Mouse (Mus musculus) heart, embryonic 15.5 days (tissue): Measurements from ENCODE around the gene Galnt7. TPM values are rescaled to one million over a fixed set of nuclear protein-coding genes. Genes with fewer than 3 reads are reported as not detected.

Experiments
- ATAC-seq: fragments of 200-750 bp; cut with Nextera tagmentation; replicated peaks from 2 replicates; pipeline ENCODE4 v1.8.0; 2017; ENCODE audit warnings: low read depth, moderate TSS enrichment; ENCODE audit not compliant: insufficient number of reproducible peaks, insufficient read depth, low FRiP score
- H3K27ac ChIP-seq: fragments of 300-500 bp; sonication (generic); 2 replicates; pipeline ENCODE4 v1.5.1; 2015; ENCODE audit warnings: mild to moderate bottlenecking, inconsistent platforms
- H3K27me3 ChIP-seq: fragments of 300-500 bp; sonication (generic); 2 replicates; pipeline ENCODE4 v1.6.1; 2015; ENCODE audit warnings: inconsistent platforms
- H3K36me3 ChIP-seq: fragments of 300-500 bp; sonication (generic); 2 replicates; pipeline ENCODE4 v1.6.1; 2015; ENCODE audit warnings: mild to moderate bottlenecking, inconsistent platforms
- H3K4me1 ChIP-seq: fragments of 300-500 bp; sonication (generic); replicated peaks from 2 replicates; pipeline ENCODE4 v1.6.1; 2015; ENCODE audit warnings: inconsistent platforms
- H3K4me2 ChIP-seq: fragments of 300-500 bp; sonication (generic); 2 replicates; pipeline ENCODE4 v1.6.1; 2015; ENCODE audit warnings: inconsistent platforms, mild to moderate bottlenecking, moderate library complexity
- H3K4me3 ChIP-seq: fragments of 300-500 bp; sonication (generic); 2 replicates; pipeline ENCODE4 v1.5.1; 2015; ENCODE audit warnings: mild to moderate bottlenecking, inconsistent platforms
- H3K9ac ChIP-seq: fragments of 300-500 bp; sonication (generic); 2 replicates; pipeline ENCODE4 v1.6.1; 2015; ENCODE audit warnings: mild to moderate bottlenecking, inconsistent platforms
- H3K9me3 ChIP-seq: fragments of 300-500 bp; sonication (generic); replicated peaks from 2 replicates; pipeline ENCODE4 v1.6.1; 2016; ENCODE audit warnings: inconsistent platforms
- WGBS: fragments of 180-500 bp; shearing (Covaris S2); methylation state at CpG from one replicate; pipeline ENCODE4 v1.1.7; 2015; ENCODE audit warnings: mixed read lengths; 5-methylcytosine and 5-hydroxymethylcytosine counted together
- polyA plus RNA-seq: library from polyadenylated mRNA; unstranded; fragments of >200 nt; fragmentation: Nextera tagmentation; extraction: Ambion mirVana; gene quantifications from 2 replicates; pipeline ENCODE4 v1.2.1, GENCODE M21; 2015

Gene Galnt7
- polyA plus RNA-seq, 1 experiment from 2014 or later: 5.2 TPM

DNA sequence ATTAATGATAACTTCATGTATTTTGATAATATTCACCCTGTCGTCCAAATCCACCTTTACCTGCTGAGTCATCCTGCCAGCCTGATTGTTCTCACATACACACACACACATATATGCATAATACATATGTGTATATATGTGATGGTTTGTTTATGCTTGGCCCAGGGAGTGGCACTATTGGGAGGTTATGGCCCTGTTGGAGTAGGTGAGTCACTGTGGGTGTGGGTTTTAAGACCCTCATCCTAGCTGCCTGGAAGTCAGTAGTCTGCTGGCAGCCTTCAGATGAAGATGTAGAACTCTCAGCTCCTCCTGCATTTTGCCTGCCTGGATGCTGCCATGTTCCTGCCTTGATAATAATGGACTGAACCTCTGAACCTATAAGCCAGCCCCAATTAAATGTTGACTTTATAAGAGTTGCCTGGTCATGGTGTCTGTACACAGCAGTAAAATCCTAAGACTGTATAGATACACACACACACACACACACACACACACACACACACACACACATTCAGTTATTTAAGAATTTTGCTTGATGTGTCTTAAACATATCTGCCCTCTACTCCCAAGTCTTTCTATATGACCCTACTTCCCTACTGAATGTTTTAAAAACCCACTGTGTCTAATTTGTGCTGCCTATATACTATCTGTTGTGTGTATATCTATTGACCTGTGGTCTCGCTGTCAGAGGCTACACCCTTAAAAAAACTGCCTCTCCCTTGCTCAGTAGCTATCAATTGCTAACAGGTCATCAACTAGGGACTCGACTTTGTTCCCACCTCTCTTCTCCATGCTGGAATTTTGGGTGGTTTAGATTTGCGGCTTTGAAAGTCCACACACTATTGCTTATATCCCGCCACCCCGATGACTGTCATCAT is 23.8 kb downstream of the Galnt7 start:
- WGBS: 81% methylated on average over 6 of the region's 6 CpGs
- Histone ChIP-seq H3K9me3 (no peaks in the 10 kb centered on the region), H3K4me2 (no peak overlapping the region), H3K36me3 (no peaks in the 10 kb centered on the region), H3K4me1 (0 out of 2 replicates have a peak, but pooled peaks cover 3% of the 10 kb centered on the region), H3K27ac (no peak overlapping the region), H3K27me3 (no peaks in the 10 kb centered on the region), H3K9ac (no peak overlapping the region), H3K4me3 (no peak overlapping the region)
- ATAC-seq: no peak

DNA sequence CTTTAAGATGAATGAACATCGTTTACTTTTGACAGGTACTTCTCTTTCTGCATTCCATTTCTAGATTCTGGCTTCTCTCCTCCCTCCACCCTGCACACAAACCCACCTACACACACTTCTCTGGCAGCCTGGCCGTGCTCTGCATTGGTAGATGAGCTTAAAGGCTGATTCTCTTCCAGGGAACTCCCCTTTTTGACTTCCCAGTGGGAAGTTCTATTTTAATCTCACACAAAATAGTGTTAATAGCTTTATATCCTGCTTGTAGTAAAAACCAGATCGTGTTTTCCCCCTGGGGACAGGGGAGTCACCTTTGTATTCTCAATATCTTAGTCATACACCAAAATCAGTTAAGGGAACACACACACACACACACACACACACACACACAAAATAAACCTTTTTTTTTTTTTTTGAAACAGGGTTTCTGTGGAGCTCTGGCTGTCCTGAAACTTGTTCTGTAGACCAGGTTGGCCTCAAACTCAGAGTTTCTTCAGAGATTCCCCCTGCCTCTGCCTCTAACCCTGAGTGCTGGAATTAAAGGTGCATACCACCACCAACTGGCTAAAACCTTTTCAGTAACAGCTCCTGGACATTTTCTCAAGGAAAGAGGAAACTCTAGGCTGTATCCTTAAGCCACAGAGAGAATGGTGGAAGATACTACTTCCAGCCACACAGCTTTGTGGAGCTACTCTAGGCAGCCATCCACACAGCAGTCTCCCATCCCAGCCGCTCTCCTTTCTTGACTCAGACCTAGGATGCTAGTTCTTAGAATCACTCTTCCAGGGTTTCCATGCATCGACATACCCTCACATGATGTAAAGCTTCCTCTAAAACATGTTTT is 24.7 kb downstream of the Galnt7 start:
- Histone ChIP-seq H3K9ac (no peak overlapping the region), H3K4me2 (no peak overlapping the region), H3K27me3 (no peaks in the 10 kb centered on the region), H3K36me3 (no peaks in the 10 kb centered on the region), H3K4me3 (no peak overlapping the region), H3K27ac (no peak overlapping the region), H3K4me1 (0 out of 2 replicates have a peak, but pooled peaks cover 3% of the 10 kb centered on the region), H3K9me3 (no peaks in the 10 kb centered on the region)
- WGBS: 59% methylated on average over 5 of the region's 5 CpGs
- no peak for ATAC-seq

DNA sequence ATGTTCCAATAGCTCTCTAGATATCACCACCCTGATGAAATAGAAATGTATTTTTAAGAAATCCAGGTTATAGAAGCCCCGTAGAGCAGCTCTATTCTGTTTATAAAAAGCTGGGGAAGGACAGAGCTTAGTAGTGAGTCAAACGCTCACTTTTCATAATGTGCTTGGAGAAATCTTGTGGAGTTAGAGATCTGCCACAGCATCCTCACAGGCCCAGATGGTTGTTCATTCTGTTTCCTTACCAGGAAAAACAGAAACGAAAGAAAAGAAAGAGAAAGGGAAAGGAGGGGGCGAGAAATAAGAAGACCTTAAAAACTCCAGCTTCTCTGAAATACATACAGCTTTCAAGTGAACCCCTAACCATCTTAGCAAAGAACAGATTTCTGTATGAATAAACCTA is 28.9 kb downstream of the Galnt7 start:
- H3K4me2 ChIP-seq: no peak overlapping the region
- no peaks in the 10 kb centered on the region for H3K27me3 ChIP-seq

DNA sequence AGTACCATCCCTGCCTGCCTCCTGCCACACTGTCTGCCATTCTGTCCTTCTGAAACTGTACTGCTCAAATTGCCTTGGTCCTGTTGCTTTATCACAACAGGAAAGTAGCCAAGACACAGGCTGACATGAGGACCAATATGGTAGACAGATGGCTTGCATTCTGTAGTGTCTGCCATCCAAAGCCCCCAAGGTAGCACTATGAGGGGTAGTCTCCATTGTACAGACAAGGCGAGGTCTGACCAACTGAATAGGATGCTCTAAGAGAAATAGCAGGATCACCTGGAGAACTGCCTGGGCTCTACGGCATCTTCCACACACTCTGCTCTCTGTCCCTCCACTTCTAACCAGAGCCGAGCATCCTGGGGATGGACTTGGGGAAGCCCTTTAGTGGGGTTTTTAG is 29.8 kb downstream of the Galnt7 start:
- Histone ChIP-seq H3K4me2 (no peak overlapping the region), H3K27me3 (no peaks in the 10 kb centered on the region), H3K9me3 (no peaks in the 10 kb centered on the region), H3K4me1 (0 out of 2 replicates have a peak, but pooled peaks cover 3% of the 10 kb centered on the region), H3K36me3 (no peaks in the 10 kb centered on the region), H3K4me3 (no peak overlapping the region), H3K27ac (no peak overlapping the region), H3K9ac (no peak overlapping the region)
- no peak for ATAC-seq
- WGBS: 85% methylated on average over 3 of the region's 3 CpGs

More for the DNA sequence above, 28.9 kb downstream of the Galnt7 start:
- no peaks in the 10 kb centered on the region for H3K36me3 ChIP-seq
- H3K27ac ChIP-seq: no peak overlapping the region
- no peaks in the 10 kb centered on the region for H3K9me3 ChIP-seq
- H3K9ac ChIP-seq: no peak overlapping the region
- H3K4me3 ChIP-seq: no peak overlapping the region
- H3K4me1 ChIP-seq: 0 out of 2 replicates have a peak, but pooled peaks cover 3% of the 10 kb centered on the region
- no peak for ATAC-seq
- 78% methylated on average over 4 of the region's 4 CpGs for WGBS

DNA sequence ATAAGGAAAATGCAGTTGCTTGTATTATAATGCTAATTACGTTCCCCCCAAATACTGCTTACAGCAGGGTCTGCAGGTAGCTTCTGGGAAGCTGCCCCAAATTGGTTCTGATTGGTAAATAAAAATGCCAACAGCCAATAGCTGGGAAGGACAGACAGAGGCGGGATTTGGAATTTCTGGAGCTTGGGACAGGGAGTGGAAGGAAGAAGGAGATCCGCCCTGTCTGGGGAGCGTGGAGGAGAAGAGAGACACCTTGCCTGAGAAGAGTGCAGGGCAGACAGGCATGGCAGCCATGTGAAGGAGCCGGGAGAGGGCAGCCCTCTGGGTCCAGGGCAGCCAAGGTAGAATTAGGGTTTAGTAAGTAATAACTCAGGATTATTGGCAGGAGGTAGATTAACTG is 35.9 kb downstream of the Galnt7 start:
- no peaks in the 10 kb centered on the region for H3K9me3 ChIP-seq
- no peak overlapping the region for H3K9ac ChIP-seq
- ATAC-seq: no peak
- H3K27ac ChIP-seq: no peak overlapping the region
- peaks cover 5% of the 10 kb centered on the region for H3K4me1 ChIP-seq
- H3K36me3 ChIP-seq: no peaks in the 10 kb centered on the region
- no peak overlapping the region for H3K4me2 ChIP-seq
- no peaks in the 10 kb centered on the region for H3K27me3 ChIP-seq
- no peak overlapping the region for H3K4me3 ChIP-seq
- WGBS: 72% methylated on average over 5 of the region's 5 CpGs

DNA sequence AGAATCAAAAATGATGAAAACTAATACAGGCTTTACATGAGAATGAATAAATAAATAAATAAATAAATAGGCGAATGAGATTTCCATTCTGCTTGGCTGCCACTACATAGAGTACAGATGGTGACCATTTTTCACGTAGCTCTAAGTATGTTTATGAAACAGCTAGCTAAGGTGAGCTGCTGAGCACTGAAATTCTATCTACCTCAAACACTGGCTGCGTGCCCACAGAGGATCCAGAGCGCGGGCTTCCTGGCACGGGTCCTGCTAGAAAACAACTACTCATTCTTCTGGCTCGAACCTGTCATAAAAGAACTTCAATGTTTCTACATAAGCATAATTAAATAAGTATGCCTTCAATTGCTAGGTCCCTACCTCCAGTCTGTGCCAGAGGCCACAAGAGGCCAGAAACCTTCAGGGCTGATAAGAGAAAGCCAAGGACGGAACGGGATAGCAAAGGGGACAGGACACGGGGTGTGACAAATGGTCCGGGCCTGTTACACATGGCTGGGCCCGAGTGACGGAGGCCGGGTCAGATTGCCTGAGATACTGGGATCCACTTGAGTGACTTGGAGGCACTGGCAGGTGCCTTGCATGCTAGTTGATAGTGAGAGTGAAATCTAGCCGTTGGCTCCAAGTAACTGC is 37.7 kb downstream of the Galnt7 start:
- H3K4me2 ChIP-seq: no peak overlapping the region
- no peaks in the 10 kb centered on the region for H3K9me3 ChIP-seq

DNA sequence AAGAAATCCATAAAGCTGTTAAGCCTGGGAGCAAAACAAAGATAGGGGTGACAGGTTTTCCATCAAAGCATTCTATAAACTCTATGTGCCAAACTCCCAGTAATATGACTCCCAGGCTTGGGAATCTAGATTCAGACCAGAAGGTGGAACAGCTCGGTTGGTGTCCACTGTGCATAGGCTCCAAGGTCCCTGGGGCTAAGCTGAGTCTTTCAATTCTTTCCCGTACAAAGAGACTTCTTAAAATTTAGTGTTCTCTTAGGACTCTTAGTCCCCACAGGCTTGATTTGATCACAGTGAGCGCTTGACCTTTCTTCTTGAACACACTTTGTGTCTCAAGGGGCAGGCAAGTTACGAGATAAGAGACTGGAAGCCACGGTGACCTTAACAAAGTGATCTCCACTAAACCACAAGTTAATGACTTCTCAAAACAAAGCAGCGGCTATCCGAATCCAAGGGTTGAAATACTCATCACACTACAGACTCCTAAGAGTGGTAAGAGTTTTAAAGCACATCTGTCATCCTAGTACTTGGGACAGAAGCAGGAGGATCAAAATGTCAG is 41.3 kb downstream of the Galnt7 start:
- Histone ChIP-seq H3K9ac (no peak overlapping the region), H3K36me3 (no peaks in the 10 kb centered on the region), H3K4me1 (peaks cover 16% of the 10 kb centered on the region), H3K27me3 (no peaks in the 10 kb centered on the region), H3K4me3 (no peak overlapping the region), H3K4me2 (peak overlapping the region; percentile 19), H3K27ac (no peak overlapping the region), H3K9me3 (no peaks in the 10 kb centered on the region)
- no peak for ATAC-seq
- 23% methylated on average over 7 of the region's 7 CpGs for WGBS

More for the DNA sequence above, 37.7 kb downstream of the Galnt7 start:
- ATAC-seq: 0 out of 2 replicates have a peak, but pooled peaks have one; percentile 14
- Histone ChIP-seq H3K9ac (no peak overlapping the region), H3K36me3 (no peaks in the 10 kb centered on the region), H3K27me3 (no peaks in the 10 kb centered on the region), H3K27ac (no peak overlapping the region), H3K4me3 (no peak overlapping the region), H3K4me1 (peaks cover 16% of the 10 kb centered on the region)
- WGBS: 39% methylated on average over 15 of the region's 15 CpGs

- WGBS: 56% methylated on average over 11 of the region's 11 CpGs
- Histone ChIP-seq H3K4me1 (peaks cover 16% of the 10 kb centered on the region), H3K9ac (no peak overlapping the region), H3K9me3 (no peaks in the 10 kb centered on the region), H3K4me3 (no peak overlapping the region), H3K27ac (no peak overlapping the region), H3K4me2 (peak overlapping the region; percentile 19; the same call in 1 of the 2 replicates), H3K27me3 (no peaks in the 10 kb centered on the region), H3K36me3 (no peaks in the 10 kb centered on the region)
- no peak for ATAC-seq
These were observed 42.0 kb downstream of the Galnt7 start for GRCm38 (mm10) chr8:57610706-57611418.

- no peaks in the 10 kb centered on the region for H3K9me3 ChIP-seq
- ATAC-seq: no peak
- no peak overlapping the region for H3K4me2 ChIP-seq
- no peaks in the 10 kb centered on the region for H3K27me3 ChIP-seq
- no peak overlapping the region for H3K27ac ChIP-seq
- WGBS: 60% methylated on average over 5 of the region's 5 CpGs
- peaks cover 11% of the 10 kb centered on the region for H3K4me1 ChIP-seq
- H3K36me3 ChIP-seq: no peaks in the 10 kb centered on the region
- no peak overlapping the region for H3K9ac ChIP-seq
- no peak overlapping the region for H3K4me3 ChIP-seq
These were observed 50.3 kb downstream of the Galnt7 start for GRCm38 (mm10) chr8:57602511-57602910.

DNA sequence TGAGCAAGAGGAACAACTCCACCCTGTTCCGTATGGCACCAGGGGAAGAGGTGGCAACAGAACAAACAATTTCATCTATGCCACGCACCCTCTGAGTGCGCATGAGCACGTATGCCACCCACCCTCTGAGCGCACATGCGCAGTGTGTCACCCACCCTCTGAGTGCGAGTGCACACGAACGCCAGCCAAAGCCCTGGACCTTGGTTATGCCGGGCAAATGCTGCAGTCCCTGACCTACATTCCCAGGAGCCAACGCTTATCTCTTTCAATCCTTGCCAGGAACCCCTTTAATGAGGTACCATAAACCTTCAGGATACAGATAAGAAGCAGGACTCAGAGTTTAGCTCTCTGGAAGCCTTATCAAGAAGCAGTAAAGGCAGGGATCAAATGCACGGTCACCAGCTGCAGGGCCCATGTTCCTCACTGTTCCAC is 50.8 kb downstream of the Galnt7 start:
- Histone ChIP-seq H3K4me2 (no peak overlapping the region), H3K27ac (no peak overlapping the region), H3K27me3 (no peaks in the 10 kb centered on the region), H3K4me3 (no peak overlapping the region), H3K9ac (no peak overlapping the region), H3K9me3 (no peaks in the 10 kb centered on the region), H3K4me1 (peaks cover 11% of the 10 kb centered on the region), H3K36me3 (no peaks in the 10 kb centered on the region)
- WGBS: 55% methylated on average over 12 of the region's 12 CpGs
- ATAC-seq: 0 out of 2 replicates have a peak, but pooled peaks have one; percentile 18
